Mouse (Mus musculus) kidney, adult 2 months (tissue): ENCODE measurements at regions not wholly inside any gene's neighbourhood (a gene's known extent, or its start where the extent isn't known, plus 50 kb on each side); places are given as distances from the start of the nearest gene placed in this dataset.

ENCODE experiments used
- CTCF ChIP-seq: fragments of 200-500 bp; conservative IDR thresholded peaks from 2 replicates; pipeline ENCODE4 v1.5.1; 2011; ENCODE audit warnings: low read depth, mild to moderate bottlenecking, control low read depth, low read length, moderate library complexity, mixed read lengths; ENCODE audit not compliant: insufficient read depth, insufficient read length
- POLR2A ChIP-seq: fragments of 200-500 bp; IDR thresholded peaks from one replicate; pipeline ENCODE4 v1.6.1; 2011; ENCODE audit warnings: low read depth, low read length, control low read depth

- TF ChIP-seq CTCF = no peak
- no peak for TF ChIP-seq POLR2A
Measured at GRCm38 (mm10) chr4:47870638-47871019, 174.3 kb upstream of the Nr4a3 start.
